ENCODE assay signal across 25 mouse cellular contexts in genomic region chr10:82409511-82409910, GRCm38 (mm10).
"Had no signal": no experiment of that assay in that cellular context is flagged by ENCODE, and none has a peak within 500 bp of the region (broad histone marks: within the 10 kb centered on the region; RNA-seq: fewer than 3 reads in every experiment).

No protein-coding gene starts in this region.

- ATAC-seq: hindbrain, postnatal 0 days; intestine, embryonic 16.5 days; liver, embryonic 12.5 days had no signal

- H3K36me3 ChIP-seq: liver, embryonic 12.5 days had no signal

- DNase-seq: gastrocnemius, adult 2 months; gastrocnemius, postnatal 14 days; gastrocnemius, postnatal 36 days; heart, adult 11 months; heart, adult 2 months; heart, postnatal 14 days; heart, postnatal 36 days; kidney, adult 11 months; kidney, adult 2 months; kidney, adult 9 months; kidney, postnatal 14 days; kidney, postnatal 36 days; layer of hippocampus, adult 9-11 months; layer of hippocampus, postnatal 36 days; left cerebral cortex, postnatal 4 days had no signal

- H3K4me3 ChIP-seq: gastrocnemius, adult 2 months; heart, adult 2 months; heart, embryonic 13.5 days; heart, embryonic 15.5 days; hindbrain, embryonic 13.5 days; hindbrain, embryonic 15.5 days; kidney, embryonic 15.5 days; limb, embryonic 13.5 days; limb, embryonic 15.5 days; liver, embryonic 12.5 days had no signal

- H3K27me3 ChIP-seq: heart, embryonic 13.5 days; heart, embryonic 15.5 days; hindbrain, embryonic 13.5 days; hindbrain, embryonic 15.5 days; kidney, embryonic 15.5 days; limb, embryonic 13.5 days; limb, embryonic 15.5 days; liver, embryonic 12.5 days had no signal
